Comparison of ENCODE assay signal across 10 mouse cellular contexts in the genomic region with DNA sequence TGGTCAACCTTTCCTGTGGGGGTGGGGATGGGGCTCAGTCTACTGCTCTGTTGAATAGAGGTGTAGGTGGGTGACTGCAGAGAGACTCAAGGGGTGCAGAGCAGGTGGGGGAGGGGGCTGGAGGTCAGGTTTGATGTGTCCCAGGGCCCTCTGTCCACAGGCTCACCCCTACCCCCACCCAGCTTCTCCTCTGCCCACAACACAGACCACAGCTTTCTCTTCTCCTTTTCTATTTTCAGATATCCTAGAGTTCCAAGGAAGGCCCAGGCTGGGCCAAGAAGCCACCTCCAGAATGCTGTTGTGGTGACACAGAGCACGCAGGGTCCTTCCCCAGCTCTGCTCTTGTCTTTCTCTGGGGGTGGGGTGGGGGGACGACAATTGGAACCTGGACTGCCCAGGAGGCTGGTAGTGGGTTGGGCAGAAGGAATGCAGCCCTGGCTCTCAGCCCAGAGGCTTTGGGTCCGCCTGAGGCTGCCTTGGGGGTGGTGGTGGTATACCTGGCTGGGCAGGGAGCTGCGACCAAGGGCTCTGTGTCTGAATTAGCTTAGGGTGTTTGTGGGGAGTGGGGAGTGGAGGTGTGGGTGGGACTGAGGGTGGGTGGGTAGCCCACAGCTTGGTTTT. TPM values are rescaled to one million over a fixed set of nuclear protein-coding genes. Genes with fewer than 3 reads are reported as not detected.
DNase-seq lines count a peak whose midpoint lies in the region; ATAC-seq and TF ChIP-seq lines count a peak whose summit lies in the region.
"Had no signal": no experiment of that assay in that cellular context is flagged by ENCODE, and none has a peak within 500 bp of the region (broad histone marks: within the 10 kb centered on the region; RNA-seq: fewer than 3 reads in every experiment).

No protein-coding gene starts in this region.

- 0 out of 2 replicates have a peak, but pooled peaks have one; percentile 21 for ATAC-seq in intestine, embryonic 14.5 days (replicated peaks; ENCODE audit: low FRiP score, low TSS enrichment, low read depth)
- ATAC-seq in intestine, postnatal 0 days: no peak
- ATAC-seq in common myeloid progenitor, adult 5-6 weeks (replicated peaks; ENCODE audit: low read depth, poor library complexity, severe bottlenecking): peak; percentile 57
- peak; percentile 61 for ATAC-seq in megakaryocyte, adult 5-6 weeks (ENCODE audit: poor library complexity, severe bottlenecking)

- TF ChIP-seq CTCF in intestine, postnatal 0 days (IDR thresholded peaks at IDR 0.05; ENCODE audit: low read depth): no peak
- no peak for TF ChIP-seq CTCF in layer of hippocampus, adult 2 months (conservative IDR thresholded peaks at IDR 0.05)

- H3K4me1 ChIP-seq in intestine, embryonic 14.5 days (replicated peaks; ENCODE audit: control insufficient read depth, insufficient read depth, low read length): peaks cover 20% of the 10 kb centered on the region
- no peaks in the 10 kb centered on the region for H3K4me1 ChIP-seq in intestine, postnatal 0 days (replicated peaks; ENCODE audit: control insufficient read depth, insufficient read depth, low read length)

- no peak for DNase-seq in intestine, embryonic 14.5 days (ENCODE audit: low spot score)
- peak; percentile 65 to 81 for DNase-seq in kidney, postnatal 25 days
- DNase-seq in adrenal gland, postnatal 36 days: no peak
- no peak for DNase-seq in layer of hippocampus, postnatal 25 days (ENCODE audit: extremely low spot score in 1 of 2, low spot score in 1 of 2)
- no peak for DNase-seq in layer of hippocampus, adult 2 months (ENCODE audit: low spot score in 2 of 2)
- DNase-seq: right cerebral cortex, adult 18-20 months had no signal

- H3K36me3 ChIP-seq in intestine, embryonic 14.5 days (ENCODE audit: control insufficient read depth, insufficient read depth, low read length): no peaks in the 10 kb centered on the region
- H3K36me3 ChIP-seq in intestine, postnatal 0 days (ENCODE audit: control insufficient read depth, insufficient read depth): no peaks in the 10 kb centered on the region
- H3K36me3 ChIP-seq: hindbrain, embryonic 15.5 days had no signal

- no peak overlapping the region for H3K4me3 ChIP-seq in intestine, embryonic 14.5 days (ENCODE audit: low read depth, low read length)
- H3K4me3 ChIP-seq in intestine, postnatal 0 days (ENCODE audit: low read depth, low read length): no peak overlapping the region
- H3K4me3 ChIP-seq in layer of hippocampus, adult 2 months: no peak overlapping the region
- H3K4me3 ChIP-seq: hindbrain, embryonic 15.5 days had no signal

- no peak overlapping the region for H3K4me2 ChIP-seq in intestine, embryonic 14.5 days (ENCODE audit: low read length)
- H3K4me2 ChIP-seq in intestine, postnatal 0 days (replicated peaks; ENCODE audit: low read depth): no peak overlapping the region
- H3K4me2 ChIP-seq: hindbrain, embryonic 15.5 days had no signal

- WGBS in intestine, embryonic 14.5 days: 58% methylated on average over 4 of the region's 4 CpGs
- WGBS in intestine, postnatal 0 days: 41% methylated on average over 4 of the region's 4 CpGs

- H3K27me3 ChIP-seq in intestine, embryonic 14.5 days (replicated peaks; ENCODE audit: control insufficient read depth, insufficient read depth, low read length): 0 out of 2 replicates have a peak, but pooled peaks cover 3% of the 10 kb centered on the region
- H3K27me3 ChIP-seq in intestine, postnatal 0 days (replicated peaks; ENCODE audit: control insufficient read depth, insufficient read depth, low read length): no peaks in the 10 kb centered on the region; the same call in 1 of the 2 replicates

- H3K9me3 ChIP-seq in intestine, embryonic 14.5 days (ENCODE audit: control insufficient read depth, low read length): no peaks in the 10 kb centered on the region
- H3K9me3 ChIP-seq in intestine, postnatal 0 days (ENCODE audit: control insufficient read depth): no peaks in the 10 kb centered on the region
- H3K9me3 ChIP-seq: hindbrain, embryonic 15.5 days had no signal

- H3K27ac ChIP-seq in intestine, embryonic 14.5 days (ENCODE audit: low read depth): no peak overlapping the region
- H3K27ac ChIP-seq in intestine, postnatal 0 days (ENCODE audit: low read depth, low read length): no peak overlapping the region
- no peak overlapping the region for H3K27ac ChIP-seq in layer of hippocampus, adult 2 months
- H3K27ac ChIP-seq: hindbrain, embryonic 15.5 days had no signal

- no peak overlapping the region for H3K9ac ChIP-seq in intestine, embryonic 14.5 days (ENCODE audit: low read length)
- H3K9ac ChIP-seq in intestine, postnatal 0 days (ENCODE audit: low read depth, low read length): no peak overlapping the region
- H3K9ac ChIP-seq: hindbrain, embryonic 15.5 days had no signal

RNA-seq across cellular contexts. Expression of a gene that starts 13.2 kb away (rescaled TPM):
- polyA plus RNA-seq in intestine, embryonic 14.5 days (2014; fragmentation: Nextera tagmentation; extraction: Ambion mirVana): 25.1 and 26.1 TPM in 2 replicates
- polyA plus RNA-seq in intestine, postnatal 0 days (2015; fragmentation: Nextera tagmentation; extraction: Ambion mirVana): 29.5 and 31.0 TPM in 2 replicates
- 10.0 and 18.5 TPM in 2 replicates for total RNA-seq in common myeloid progenitor, adult 5-6 weeks (2017)
- 20.2 and 21.3 TPM in 2 replicates for total RNA-seq in megakaryocyte, adult 5-6 weeks (2015)
- total RNA-seq in megakaryocyte, adult 5-6 weeks (2017): 18.9 and 32.4 TPM in 2 replicates
- 10 to 100 TPM; 11.7 to 14.4 TPM for total RNA-seq in adrenal gland, postnatal 36 days (2021)
- 10 to 100 TPM; 16.3 to 17.0 TPM for total RNA-seq in layer of hippocampus, postnatal 25 days (2021)
- total RNA-seq in layer of hippocampus, adult 2 months (2021): 10 to 100 TPM; 17.1 to 19.1 TPM

Comparison
In these comparisons a context has a peak if more than half of its experiments do, and no peak if none do; other contexts are left out.
1. DNase-seq: peak in kidney, postnatal 25 days (2 of 2); none in intestine, embryonic 14.5 days (single experiment), adrenal gland, postnatal 36 days (0 of 2), layer of hippocampus, postnatal 25 days (0 of 2) and layer of hippocampus, adult 2 months (0 of 2).